Mouse (Mus musculus): Measurements from ENCODE around the gene Rcc1l.

Rcc1l gene

DNA sequence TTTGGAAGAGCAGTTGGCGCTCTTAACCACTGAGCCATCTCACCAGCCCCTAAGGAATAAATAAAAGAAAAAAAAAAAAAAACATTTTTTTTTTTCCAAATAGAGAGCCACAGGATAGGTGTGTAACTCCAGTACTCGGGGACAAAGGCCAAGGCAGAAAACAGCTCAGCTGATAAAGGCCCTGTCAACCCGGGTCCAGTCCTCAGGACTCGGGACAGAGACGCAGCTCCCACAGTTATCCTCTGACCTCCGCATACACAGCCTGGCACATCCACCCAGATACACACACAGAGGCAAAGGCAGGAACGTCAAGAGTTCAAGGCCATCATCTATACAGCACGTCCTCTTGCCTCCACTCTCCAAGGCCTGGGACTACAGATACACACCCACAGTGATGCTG is 6.4 kb downstream of the Rcc1l start:
- DNase-seq (ENCODE audit: low read depth), result no peak

DNA sequence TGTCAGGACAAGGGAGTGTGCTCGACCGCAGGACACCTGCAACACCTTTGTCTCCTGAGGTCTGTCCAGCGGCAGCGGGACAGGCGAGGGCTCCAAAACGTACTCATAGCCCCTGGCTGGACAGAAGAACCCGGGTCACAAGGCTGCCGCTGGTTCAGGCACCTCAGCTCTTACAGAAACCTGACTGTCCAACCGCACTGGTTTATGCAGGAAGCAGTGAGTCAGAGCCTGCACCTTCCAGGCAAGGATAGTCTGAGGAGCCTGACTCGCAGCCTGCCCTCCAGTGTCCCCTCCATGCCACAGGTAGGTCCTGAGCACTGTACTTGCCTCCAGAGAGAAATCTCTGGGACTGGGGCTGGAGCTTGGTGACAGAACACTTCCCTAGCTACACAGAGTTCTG is 7.3 kb downstream of the Rcc1l start:
- no peak for DNase-seq (ENCODE audit: low read depth)

DNA sequence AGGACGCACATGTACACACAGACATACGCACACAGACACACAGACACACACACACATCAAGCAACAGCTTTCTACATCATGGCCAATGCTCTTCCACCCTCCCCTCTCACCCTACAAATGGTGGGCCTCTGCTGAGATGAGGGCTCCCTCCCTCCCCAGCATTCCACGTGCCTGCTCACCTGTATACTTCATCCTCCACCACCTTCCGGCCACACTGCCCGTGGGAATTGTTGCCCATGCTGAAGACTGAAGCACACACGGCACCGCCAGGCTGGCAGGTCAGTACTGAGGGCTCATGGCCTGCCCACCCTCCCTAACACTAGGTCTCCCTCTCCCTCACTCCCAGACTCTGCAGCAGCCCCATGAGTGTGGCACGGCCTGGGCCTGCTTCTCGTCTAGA is 8.5 kb downstream of the Rcc1l start:
- DNase-seq (ENCODE audit: low read depth), result no peak

DNA sequence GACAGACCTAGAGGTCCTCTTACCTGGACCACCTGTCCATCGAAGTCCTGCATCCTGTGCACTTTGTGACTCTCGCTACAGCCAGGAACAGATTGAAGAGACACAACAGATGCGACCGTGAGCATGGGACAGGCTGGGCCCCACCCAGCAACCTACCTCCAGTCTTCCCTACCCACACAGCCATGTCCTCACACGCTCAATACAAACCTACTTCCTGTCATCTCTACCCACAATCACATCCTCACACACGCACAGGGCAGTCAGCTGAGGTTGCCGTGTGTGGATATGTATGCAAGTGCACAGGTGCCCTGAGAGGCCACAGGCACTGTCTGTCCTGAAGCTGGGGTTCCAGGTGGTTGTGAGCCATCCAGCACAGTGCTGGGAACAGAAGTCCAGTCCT is 9.9 kb downstream of the Rcc1l start:
- DNase-seq (ENCODE audit: low read depth), result no peak

DNA sequence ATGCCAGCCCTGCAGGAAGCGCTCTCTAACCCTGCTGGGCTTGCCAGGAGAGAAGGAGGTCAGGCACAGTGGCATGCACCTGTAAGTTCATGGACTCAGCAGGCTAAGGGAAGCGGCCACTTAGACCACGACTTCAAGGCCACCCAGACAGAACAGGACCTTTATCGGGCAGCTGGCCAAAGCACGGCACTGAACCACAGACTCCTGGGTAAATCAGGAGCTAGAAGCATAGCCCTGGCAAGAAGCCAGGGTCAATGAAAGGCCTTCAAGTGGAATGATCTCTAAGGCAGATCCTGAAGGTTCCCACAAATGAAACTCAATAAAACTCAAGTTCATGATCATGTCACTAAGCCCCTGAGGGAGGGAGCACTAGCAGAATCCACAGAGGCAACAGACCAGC is 11.9 kb downstream of the Rcc1l start:
- DNase-seq (ENCODE audit: low read depth), result no peak

DNA sequence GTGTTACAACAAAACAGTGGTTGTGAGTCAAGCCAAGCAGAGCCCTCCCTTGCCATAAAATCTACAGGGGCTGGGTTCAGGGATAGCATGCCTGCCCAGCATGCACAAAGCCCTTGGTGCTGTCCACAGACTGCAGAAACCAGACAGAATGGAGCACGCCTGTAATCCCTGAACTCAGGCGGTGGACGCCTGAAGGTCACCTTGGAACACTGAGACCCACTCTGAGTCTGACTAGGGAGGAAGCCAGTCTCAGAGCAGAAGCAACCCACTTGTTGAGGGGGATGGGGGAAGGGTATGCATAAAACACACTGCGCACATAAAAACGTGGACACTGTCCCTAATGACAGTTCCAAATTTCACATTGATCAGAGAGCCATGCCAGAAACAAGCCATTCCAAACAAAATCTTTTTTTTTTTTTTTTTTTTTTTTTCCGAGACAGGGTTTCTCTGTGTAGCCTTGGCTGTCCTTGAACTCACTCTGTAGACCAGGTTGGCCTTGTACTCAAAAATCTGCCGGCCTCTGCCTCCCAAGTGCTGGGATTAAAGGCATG is 20.6 kb downstream of the Rcc1l start:
- no peak for DNase-seq (ENCODE audit: low read depth)

DNA sequence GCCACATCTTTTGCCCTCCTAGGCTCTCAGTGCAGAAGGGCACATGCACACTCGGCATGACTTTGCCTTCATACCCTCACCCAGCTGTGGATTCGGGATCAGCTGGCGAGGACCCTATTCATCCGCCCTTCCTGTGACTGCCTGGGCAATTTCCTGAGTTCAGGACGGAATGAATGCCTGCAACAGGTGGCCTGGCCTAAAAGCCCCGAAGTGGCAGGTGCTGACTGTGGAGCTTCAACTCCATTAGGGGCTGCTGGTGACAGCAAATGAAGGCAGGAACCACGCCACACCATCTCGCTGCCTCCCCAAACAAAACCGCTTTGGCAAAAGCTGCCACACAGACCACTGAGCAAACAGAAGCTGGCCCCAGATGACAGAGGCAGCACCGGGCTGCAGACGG is 24.7 kb downstream of the Rcc1l start:
- no peak for DNase-seq (ENCODE audit: low read depth)

DNA sequence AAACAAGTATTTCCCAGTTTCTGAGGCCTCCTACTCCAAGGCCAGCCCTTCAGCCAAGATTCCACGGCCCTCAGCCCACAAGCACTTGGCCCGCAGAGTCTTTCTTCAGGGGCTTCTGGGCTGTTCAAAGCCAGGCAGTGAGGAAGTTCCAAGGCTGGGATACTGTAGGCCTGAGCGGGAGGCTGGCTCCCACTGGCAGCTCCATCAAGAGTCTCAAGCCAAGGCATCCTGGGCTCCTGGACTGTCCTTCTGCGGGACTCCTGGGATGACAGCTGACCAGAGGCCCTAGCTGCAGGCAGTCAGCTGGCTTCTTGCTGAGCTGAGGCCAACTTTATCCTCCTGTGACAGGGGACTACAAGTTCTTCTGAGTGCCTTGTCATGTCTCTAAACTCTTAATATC is 28.4 kb downstream of the Rcc1l start:
- no peak for DNase-seq (ENCODE audit: low read depth)

DNA sequence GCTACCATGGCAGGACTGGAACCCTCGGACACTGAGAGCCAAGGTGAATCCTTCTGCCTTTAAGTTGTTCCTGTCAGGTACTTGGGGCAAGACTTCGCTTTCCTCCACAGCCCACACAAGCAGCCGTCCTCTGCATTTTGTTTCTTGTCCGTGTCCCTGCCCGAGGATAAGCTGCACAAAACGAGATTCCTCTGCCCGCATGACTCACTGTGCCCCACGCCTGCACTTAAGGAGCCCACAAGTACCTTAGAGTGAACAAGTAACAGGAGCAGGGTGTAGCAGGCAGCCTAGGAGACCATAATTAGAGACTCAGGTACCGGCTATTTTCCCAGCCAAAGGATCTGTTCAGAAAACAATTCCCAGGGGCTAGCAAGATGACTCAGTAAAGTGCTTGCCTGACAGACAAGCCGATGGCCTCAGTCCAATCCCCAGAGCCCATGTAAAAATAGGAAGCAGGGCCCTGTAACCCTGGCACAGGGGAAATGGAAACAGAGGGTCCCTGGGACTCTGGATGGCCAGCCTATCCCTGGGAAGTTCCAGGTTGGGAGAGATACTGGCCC is 29.3 kb downstream of the Rcc1l start:
- peak; percentile 44 for DNase-seq (ENCODE audit: low read depth)

DNA sequence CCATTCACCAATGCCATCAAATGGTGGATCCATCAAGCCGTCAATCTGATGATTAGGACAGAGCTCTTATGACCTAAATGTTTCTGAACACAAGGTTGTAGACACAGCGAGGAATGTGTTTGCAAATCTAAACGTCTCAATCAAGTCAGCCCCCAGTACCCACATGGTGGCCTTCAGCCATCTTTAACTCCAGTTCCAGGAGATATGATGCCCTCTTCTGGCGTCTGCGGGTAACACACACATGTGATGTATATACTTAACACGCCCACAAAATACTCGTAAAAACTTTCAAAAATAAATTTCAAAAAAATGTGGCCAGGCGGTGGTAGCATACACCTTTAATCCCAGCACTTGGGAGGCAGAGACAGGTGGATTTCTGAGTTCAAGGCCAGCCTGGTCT is 31.6 kb downstream of the Rcc1l start:
- no peak for DNase-seq (ENCODE audit: low read depth)

DNA sequence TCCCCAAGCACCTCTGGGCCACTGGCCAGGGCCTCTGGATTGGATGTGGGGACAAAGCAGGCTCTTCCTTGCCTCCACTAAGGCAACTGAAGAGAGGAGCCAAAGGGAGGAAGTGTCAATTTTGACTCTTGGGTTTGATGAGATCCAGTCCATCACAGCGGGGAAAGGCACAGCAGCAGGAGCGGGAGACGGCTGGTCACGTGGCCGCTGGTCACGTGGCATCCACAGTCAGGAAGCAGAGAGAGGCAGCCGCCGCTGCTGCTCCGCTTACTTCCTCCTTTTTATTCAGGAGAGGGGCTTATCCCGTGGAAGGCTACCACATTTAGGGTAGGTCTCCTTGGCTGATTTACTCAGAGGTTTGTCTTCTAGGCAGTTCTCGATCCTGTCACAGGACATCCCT is 34.2 kb downstream of the Rcc1l start:
- no peak for DNase-seq (ENCODE audit: low read depth)

DNA sequence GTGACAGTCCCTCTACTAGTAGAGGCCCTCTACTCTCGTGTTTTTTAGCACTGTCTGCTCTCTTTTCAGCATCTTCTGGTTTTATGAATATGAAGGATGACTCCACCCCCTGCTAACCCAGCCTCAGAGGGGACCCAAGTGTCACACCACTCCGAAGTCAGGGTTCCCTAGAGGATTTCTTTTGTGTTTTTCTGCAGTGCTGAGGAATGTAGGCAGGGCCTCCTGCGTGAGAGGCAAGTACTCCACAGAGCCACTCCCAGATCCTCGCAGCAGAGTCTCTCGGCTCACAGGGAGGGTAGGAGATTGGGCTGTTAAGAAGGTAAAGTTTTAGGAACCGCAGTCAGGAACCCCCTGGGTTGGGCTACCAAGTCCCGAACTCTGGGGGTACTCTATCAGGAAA is 35.3 kb downstream of the Rcc1l start:
- DNase-seq (ENCODE audit: low read depth), result no peak

DNA sequence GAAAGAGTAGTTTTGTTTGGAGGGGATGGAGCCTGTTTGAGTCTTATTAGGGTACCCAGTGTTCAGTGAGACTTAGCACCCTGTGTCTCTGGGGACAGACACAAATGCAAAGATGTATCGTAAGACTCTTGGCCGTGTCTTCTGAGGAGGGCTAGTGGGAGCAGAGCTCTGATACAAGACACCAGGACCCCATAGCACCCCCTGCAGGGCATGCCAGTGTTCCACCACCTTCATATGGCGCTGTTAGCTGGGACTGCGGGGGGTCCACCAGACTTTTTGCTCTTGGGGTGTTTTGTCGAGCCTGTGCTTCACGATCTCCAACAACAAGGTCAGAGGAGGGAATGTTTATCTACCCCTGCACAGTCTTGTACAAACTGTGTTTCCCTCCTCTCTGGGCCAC is 37.1 kb downstream of the Rcc1l start:
- DNase-seq (ENCODE audit: low read depth), result no peak

DNA sequence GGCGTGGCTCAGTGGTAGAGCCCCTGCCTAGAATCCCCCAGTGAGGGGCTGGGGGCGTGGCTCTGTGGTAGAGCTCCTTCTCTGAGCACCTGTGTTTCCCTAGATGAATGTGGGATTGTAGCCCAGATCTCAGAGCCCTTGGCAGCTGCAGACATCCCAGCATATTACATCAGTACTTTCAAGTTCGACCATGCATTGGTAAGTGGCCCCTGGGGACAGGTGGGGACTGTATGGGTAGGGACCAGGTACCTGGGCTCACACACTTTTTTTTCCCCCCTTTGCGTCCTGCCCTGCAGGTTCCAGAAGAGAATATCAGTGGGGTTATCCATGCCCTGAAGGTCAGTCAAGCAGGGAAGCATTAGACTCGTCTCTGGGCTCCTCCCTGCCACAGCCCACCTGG is 38.6 kb downstream of the Rcc1l start:
- no peak for DNase-seq (ENCODE audit: low read depth)

DNA sequence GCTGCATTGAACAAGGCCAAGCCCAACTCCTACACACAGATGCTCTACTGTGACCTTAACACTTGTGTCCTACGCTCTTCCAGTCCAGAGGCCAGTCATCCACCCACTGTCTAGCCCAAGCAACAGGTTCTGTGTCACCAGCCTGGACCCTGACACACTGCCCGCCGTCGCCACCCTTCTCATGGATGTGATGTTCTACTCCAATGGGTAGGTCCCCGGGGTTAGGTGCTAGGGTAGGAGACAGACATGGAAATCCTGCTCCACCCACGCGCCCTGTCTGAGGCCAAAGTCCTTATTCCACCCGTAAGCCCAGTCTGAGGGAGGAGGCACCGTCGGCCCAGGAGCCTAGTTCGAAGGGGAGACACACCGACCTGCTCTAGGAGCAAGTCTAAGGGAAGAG is 40.6 kb downstream of the Rcc1l start:
- DNase-seq (ENCODE audit: low read depth), result no peak

DNA sequence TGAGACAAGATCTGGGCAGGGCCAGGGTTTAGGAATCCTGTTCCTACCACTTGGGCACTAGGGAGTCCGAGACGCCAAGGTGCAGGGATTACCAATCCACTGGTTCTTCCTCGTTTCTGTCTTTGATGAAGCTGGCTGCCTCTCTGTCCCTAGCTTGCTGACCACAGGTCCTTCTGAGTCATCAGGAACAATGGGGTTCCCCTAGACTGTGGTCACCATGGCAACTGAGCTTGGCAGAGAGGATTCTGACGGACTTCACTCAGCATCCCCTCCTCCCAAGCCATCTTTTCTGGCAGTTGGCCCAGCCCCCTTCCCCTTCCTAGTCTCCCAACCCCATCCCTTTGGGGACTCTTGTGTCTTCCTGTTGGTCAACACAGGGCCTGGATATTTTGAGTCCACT is 45.0 kb downstream of the Rcc1l start:
- DNase-seq (ENCODE audit: low read depth), result peak; percentile 71

DNA sequence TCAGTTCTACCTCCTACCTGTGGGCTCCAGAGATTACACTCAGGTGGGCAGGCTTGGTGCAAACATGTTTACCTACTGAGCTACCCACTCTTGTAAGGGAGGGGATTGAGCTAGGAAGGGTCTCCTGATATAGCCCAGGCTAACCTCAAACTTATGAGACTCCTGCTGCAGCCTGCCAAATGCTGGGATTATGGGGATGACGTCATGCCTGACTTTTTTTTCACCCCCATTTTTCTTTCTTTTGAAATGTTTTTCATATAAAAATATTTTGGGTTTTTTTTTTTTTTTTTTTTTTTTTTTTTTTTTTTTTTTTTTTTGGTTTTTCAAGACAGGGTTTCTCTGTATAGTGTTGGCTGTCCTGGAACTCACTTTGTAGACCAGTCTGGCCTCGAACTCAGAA is 50.3 kb downstream of the Rcc1l start:
- no peak for DNase-seq (ENCODE audit: low read depth)

DNA sequence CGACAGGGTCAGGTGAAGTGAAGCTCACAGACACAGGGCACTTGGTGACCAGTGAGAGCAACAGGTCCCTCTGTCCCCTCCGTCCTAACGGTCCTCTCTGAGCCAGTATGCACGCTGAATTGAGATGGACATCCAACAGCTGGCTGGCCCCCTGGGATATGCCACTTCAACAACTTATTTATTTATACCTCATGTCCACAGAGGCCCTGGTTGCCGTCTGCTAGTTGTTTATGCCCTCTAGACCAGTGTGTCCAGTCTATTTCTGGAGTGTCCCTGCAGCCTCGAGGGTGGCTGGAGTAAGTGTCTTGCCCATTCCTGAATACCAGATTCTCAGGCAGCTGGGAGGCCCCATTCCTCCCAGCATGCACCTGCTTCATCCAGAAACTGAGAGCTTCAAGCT is 52.7 kb downstream of the Rcc1l start:
- DNase-seq (ENCODE audit: low read depth), result no peak

DNA sequence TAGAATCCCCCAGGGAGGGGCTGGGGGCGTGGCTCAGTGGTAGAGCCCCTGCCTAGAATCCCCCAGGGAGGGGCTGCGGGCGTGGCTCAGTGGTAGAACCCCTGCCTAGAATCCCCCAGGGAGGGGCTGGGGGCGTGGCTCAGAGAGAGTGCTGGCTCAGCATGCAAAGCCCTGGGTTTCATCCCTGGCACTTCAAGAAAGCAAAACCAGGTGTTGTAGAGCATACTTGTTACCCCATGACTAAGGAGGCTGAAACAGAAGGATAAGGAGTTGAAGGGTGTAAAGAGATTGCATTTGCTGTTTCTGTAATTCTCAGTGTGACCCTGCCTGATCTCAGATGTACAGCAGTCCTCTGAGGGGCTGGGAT is 54.7 kb downstream of the Rcc1l start:
- DNase-seq (ENCODE audit: low read depth), result no peak

DNA sequence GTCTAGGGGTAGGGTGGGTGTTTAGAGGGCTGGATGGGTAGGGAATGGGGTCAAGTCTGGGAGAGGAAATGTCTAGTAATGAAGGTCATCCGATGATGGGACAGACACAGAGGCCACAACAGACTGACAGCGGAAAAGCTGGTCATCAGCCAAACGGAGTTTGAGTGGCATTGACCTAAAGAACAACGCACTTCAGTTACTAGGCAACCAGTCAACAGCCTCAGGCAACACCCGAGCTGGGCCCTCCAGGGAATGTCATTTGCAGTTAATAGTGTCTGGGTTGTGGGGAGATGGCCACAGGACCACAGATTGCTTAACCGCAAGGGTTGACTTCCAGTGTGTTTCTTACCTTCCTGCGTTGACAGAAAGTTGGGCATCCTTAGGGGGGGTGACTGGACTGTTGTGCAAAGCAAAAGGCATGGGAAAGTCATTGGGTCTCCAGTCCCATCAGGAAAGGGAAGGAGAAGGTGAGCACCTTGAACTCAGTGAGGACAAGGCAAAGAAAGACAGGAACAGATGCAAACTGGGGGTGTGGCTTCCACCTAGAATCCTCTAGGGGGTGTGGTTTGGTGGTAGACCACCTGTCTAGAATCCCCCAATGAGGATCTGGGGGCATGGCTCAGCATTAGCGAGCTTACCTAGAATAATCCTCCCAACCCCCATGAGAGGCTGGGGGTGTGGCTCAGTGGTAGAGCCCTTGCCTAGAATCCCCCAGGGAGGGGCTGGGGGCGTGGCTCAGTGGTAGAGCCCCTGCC is 55.3 kb downstream of the Rcc1l start:
- peak; percentile 41 for DNase-seq (ENCODE audit: low read depth)

DNA sequence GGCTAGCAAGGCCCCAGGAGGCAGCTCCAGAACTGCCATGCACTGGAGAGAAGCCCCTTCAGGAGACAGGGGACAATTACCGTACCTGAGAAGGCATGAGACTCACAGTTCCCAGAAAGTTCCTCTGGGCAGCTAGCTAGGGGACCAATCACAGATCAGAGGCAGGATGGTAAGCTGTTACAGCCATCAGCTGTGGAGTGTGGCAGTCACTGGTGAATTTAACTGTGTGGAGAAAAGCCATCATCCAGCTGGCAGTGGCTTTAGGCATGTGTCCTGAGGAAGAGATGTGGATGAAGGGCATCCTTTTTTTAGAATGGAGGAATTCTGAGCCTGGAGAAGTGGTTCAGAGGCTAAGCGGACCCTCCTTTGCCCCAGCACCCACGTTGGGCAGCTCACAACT is 56.4 kb downstream of the Rcc1l start:
- DNase-seq (ENCODE audit: low read depth), result no peak

DNA sequence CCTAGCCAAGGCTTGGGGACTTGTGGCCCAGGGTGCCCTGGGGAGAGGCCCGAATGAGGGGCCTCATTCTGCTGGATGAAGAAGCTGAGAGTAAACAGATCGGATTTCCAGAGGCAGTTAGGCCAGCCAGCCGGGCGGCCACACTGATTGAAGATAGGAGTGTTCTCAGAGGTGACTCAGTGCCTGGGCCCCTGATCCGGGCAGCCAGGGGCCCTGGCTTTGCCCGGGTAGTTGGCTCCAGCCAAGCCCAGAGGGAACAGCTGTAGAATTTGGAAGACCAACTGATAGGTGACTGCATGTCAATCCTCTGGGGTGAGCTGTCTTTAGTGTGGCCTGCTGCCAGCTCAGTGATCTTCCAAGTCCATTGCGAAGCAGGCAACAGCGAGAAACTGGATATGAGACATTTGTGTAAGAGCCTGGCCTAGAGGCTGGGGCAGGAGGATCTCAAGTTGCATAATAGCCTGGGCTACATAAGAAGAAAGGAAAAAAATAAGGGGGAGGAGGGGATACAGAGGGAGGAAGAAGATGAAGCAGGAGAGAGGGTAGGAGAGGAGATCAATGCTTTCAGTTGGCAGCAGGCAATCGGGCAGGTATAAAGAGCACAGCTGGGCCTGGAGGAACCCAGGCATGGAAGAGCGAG is 57.0 kb downstream of the Rcc1l start:
- peak; percentile 60 for DNase-seq (ENCODE audit: low read depth)

DNA sequence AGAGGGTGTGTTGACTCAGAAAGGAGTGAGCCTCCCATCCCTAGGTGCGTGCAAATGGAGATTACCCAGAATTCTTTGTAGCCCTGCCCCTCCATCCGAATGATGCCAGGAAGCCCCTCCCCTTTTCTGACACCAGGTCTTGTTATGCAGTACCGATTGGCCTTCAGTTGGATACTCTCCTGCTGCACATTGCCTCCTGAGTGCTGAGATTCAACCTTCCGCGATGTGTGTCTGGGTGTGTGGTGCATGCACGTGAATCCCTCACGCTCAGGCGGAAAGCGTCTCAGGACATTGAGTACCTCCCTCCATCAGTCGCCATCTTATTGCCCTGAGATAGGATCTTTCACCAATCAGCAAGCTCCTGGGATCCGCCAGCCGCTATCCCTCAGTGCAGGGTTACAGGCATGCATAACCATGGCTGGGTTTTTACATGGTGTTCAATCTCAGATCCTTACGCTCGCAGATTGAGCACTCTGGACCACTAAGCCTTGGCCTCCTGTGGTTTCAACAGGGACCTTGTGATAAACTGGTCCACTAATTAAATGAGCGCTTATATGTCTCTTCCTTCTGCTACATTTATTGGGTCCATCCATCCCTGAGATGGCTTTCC is 57.7 kb downstream of the Rcc1l start:
- DNase-seq (ENCODE audit: low read depth), result no peak

Measured in NIH3T3 (cell line).